Mouse (Mus musculus): ENCODE measurements around the gene Cacna2d3.

Gene Cacna2d3

DNA sequence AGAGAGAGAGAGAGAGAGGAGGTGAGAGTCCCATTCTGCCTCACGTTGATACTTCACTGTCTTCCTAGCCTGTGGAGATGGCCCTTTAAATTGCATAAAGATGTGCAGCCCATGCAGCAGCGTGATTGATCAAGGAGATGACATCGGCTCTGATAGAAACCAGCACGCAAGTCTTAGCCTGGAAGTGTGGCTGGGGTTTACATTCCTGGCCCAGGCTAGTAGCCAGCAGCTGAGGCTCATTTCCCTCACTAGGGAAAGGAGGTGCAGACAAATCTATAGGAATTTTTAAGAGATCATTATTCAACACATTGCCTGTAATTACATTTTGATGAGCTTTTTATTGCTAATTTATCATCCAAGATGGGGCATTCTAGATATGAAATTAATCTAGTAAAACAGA is 635.1 kb downstream of the Cacna2d3 start:
- Histone ChIP-seq H3K4me1 (replicated peaks; ENCODE audit: low read depth, low read length) (no peaks in the 10 kb centered on the region), H3K36me3 (ENCODE audit: insufficient read depth, low read length) (no peaks in the 10 kb centered on the region), H3K9me3 (ENCODE audit: low read length) (0 out of 2 replicates have a peak, but pooled peaks cover 4% of the 10 kb centered on the region), H3K27me3 (ENCODE audit: insufficient read depth, low read length) (no peaks in the 10 kb centered on the region), H3K4me3 (replicated peaks; ENCODE audit: low read length) (no peak overlapping the region)
- TF ChIP-seq POU5F1 (IDR thresholded peaks at IDR 0.05; ENCODE audit: borderline replicate concordance, low read length) (no peak), CTCF (conservative IDR thresholded peaks at IDR 0.05; ENCODE audit: low read length) (no peak), NANOG (IDR thresholded peaks at IDR 0.05; ENCODE audit: borderline replicate concordance, low read length) (no peak)

DNA sequence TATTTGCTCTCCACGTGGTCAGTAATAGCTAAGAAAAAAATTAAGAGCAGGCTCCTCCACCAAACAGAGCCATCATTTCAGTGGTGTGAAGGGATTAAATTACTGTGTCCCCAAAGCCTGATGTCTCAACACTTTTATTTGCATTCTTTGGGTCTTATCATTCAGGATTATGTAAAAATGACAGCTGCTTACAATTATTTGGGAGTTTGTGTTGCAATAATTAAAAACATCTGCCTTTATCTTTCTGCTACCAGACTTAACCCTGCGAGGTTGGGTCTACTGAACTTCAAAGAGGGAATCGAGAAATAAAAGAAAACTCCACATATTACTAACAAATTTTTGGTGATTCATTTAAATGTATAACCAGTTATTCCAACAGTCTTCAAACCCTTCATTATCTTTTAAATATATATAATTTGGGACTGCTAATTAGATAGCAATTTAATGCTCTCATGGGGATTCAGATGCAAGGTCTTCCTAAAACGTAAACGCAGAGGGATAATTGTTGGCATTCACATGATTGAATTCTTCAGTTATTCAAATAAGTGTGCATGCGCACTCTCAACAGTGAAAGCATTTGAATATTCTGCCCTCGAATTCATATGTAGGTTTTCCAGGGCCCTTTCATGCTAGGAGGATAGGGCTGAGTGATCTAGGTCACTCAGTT is 636.0 kb downstream of the Cacna2d3 start:
- TF ChIP-seq CTCF (conservative IDR thresholded peaks at IDR 0.05; ENCODE audit: low read length) (no peak), NANOG (IDR thresholded peaks at IDR 0.05; ENCODE audit: borderline replicate concordance, low read length) (no peak), POU5F1 (IDR thresholded peaks at IDR 0.05; ENCODE audit: borderline replicate concordance, low read length) (no peak)
- Histone ChIP-seq H3K4me1 (replicated peaks; ENCODE audit: low read depth, low read length) (no peaks in the 10 kb centered on the region), H3K4me3 (replicated peaks; ENCODE audit: low read length) (no peak overlapping the region), H3K27me3 (ENCODE audit: insufficient read depth, low read length) (no peaks in the 10 kb centered on the region), H3K9me3 (ENCODE audit: low read length) (0 out of 2 replicates have a peak, but pooled peaks cover 4% of the 10 kb centered on the region), H3K36me3 (ENCODE audit: insufficient read depth, low read length) (no peaks in the 10 kb centered on the region)

DNA sequence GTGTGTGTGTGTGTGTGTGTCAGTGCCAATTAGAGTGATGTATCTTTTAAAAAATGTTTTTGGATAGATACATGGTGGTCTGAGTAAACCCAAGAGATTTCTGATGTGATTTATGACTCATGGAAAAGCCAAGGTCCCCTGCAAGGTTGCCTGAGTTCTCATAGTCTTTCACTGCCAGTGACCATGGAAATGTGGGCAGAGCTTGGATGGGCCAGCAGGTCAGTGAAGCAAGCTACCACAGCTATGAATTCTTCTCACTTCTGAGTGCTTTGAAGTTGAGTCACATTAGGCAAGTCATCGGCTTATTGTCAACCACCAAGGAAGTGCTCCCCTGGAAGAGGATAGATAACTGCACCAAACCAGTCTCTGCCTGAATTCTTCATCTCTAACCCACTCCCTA is 639.5 kb downstream of the Cacna2d3 start:
- Histone ChIP-seq H3K36me3 (ENCODE audit: insufficient read depth, low read length) (no peaks in the 10 kb centered on the region), H3K9me3 (ENCODE audit: low read length) (0 out of 2 replicates have a peak, but pooled peaks cover 4% of the 10 kb centered on the region), H3K4me1 (replicated peaks; ENCODE audit: low read depth, low read length) (no peaks in the 10 kb centered on the region), H3K27me3 (ENCODE audit: insufficient read depth, low read length) (no peaks in the 10 kb centered on the region), H3K4me3 (replicated peaks; ENCODE audit: low read length) (no peak overlapping the region)
- TF ChIP-seq CTCF (conservative IDR thresholded peaks at IDR 0.05; ENCODE audit: low read length) (no peak), POU5F1 (IDR thresholded peaks at IDR 0.05; ENCODE audit: borderline replicate concordance, low read length) (no peak), NANOG (IDR thresholded peaks at IDR 0.05; ENCODE audit: borderline replicate concordance, low read length) (no peak)

GRCm38 (mm10) chr14:29080630-29081029 is 641.0 kb downstream of the Cacna2d3 start:
- Histone ChIP-seq H3K9me3 (ENCODE audit: low read length) (no peaks in the 10 kb centered on the region), H3K4me1 (replicated peaks; ENCODE audit: low read depth, low read length) (no peaks in the 10 kb centered on the region), H3K4me3 (replicated peaks; ENCODE audit: low read length) (no peak overlapping the region), H3K27me3 (ENCODE audit: insufficient read depth, low read length) (no peaks in the 10 kb centered on the region), H3K36me3 (ENCODE audit: insufficient read depth, low read length) (no peaks in the 10 kb centered on the region)
- TF ChIP-seq CTCF (conservative IDR thresholded peaks at IDR 0.05; ENCODE audit: low read length) (no peak), POU5F1 (IDR thresholded peaks at IDR 0.05; ENCODE audit: borderline replicate concordance, low read length) (no peak), NANOG (IDR thresholded peaks at IDR 0.05; ENCODE audit: borderline replicate concordance, low read length) (no peak)

DNA sequence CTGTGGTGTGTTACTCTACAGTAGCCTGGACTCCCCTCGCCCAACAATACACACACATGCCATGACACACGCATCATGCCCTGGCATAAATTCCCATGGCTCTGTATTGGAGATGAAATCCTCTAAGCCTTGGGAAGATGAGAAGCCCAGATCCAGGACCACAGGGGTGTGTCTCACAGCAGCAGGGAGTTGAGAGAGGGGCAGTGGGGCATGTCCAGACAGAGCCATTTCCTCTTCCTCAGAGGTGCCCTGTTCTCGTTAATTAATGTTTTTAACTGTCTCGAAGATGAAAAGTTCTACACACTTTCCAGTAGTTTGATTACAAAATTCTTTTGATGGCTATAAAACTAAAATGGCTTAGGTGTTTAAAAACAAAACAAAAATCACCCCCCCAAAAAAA is 641.4 kb downstream of the Cacna2d3 start:
- no peaks in the 10 kb centered on the region for H3K27me3 ChIP-seq (ENCODE audit: insufficient read depth, low read length)
- TF ChIP-seq NANOG (IDR thresholded peaks at IDR 0.05; ENCODE audit: borderline replicate concordance, low read length) = no peak
- TF ChIP-seq CTCF (conservative IDR thresholded peaks at IDR 0.05; ENCODE audit: low read length) = no peak
- no peak for TF ChIP-seq POU5F1 (IDR thresholded peaks at IDR 0.05; ENCODE audit: borderline replicate concordance, low read length)
- no peaks in the 10 kb centered on the region for H3K4me1 ChIP-seq (replicated peaks; ENCODE audit: low read depth, low read length)
- no peaks in the 10 kb centered on the region for H3K9me3 ChIP-seq (ENCODE audit: low read length)
- H3K36me3 ChIP-seq (ENCODE audit: insufficient read depth, low read length) = no peaks in the 10 kb centered on the region
- H3K4me3 ChIP-seq (replicated peaks; ENCODE audit: low read length) = no peak overlapping the region

GRCm38 (mm10) chr14:29077418-29077817 is 644.2 kb downstream of the Cacna2d3 start:
- no peaks in the 10 kb centered on the region for H3K4me1 ChIP-seq (replicated peaks; ENCODE audit: low read depth, low read length)
- TF ChIP-seq NANOG (IDR thresholded peaks at IDR 0.05; ENCODE audit: borderline replicate concordance, low read length) (no peak), POU5F1 (IDR thresholded peaks at IDR 0.05; ENCODE audit: borderline replicate concordance, low read length) (no peak), CTCF (conservative IDR thresholded peaks at IDR 0.05; ENCODE audit: low read length) (no peak)
- H3K9me3 ChIP-seq (ENCODE audit: low read length) = no peaks in the 10 kb centered on the region; the same call in 1 of the 2 replicates
- H3K4me3 ChIP-seq (replicated peaks; ENCODE audit: low read length) = no peak overlapping the region
- H3K27me3 ChIP-seq (ENCODE audit: insufficient read depth, low read length) = no peaks in the 10 kb centered on the region
- no peaks in the 10 kb centered on the region for H3K36me3 ChIP-seq (ENCODE audit: insufficient read depth, low read length)

DNA sequence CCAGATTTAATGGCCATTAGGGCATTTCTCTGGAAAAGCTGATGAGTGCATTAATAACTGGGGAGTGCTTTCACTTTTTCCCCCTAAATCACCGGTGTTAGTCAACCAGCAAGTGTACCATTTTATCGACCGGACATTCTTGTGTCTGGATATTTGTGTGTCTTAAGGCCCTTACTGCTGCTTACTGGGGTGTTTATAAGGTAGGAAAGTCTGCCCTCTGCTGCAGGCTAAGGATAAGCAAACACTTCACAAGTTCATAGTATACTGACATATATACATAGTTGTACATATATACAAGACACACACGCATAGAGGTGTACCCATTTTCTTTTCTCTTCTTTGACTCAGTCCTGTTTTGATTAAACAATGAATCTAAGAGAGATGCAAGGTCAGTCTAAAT is 647.9 kb downstream of the Cacna2d3 start:
- Histone ChIP-seq H3K36me3 (ENCODE audit: insufficient read depth, low read length) (no peaks in the 10 kb centered on the region), H3K27me3 (ENCODE audit: insufficient read depth, low read length) (no peaks in the 10 kb centered on the region), H3K4me1 (replicated peaks; ENCODE audit: low read depth, low read length) (no peaks in the 10 kb centered on the region), H3K9me3 (ENCODE audit: low read length) (no peaks in the 10 kb centered on the region; the same call in 1 of the 2 replicates), H3K4me3 (replicated peaks; ENCODE audit: low read length) (no peak overlapping the region)
- no peak for TF ChIP-seq POU5F1 (IDR thresholded peaks at IDR 0.05; ENCODE audit: borderline replicate concordance, low read length)
- no peak for TF ChIP-seq NANOG (IDR thresholded peaks at IDR 0.05; ENCODE audit: borderline replicate concordance, low read length)
- TF ChIP-seq CTCF (conservative IDR thresholded peaks at IDR 0.05; ENCODE audit: low read length) = no peak

- TF ChIP-seq POU5F1 (IDR thresholded peaks at IDR 0.05; ENCODE audit: borderline replicate concordance, low read length) (no peak), NANOG (IDR thresholded peaks at IDR 0.05; ENCODE audit: borderline replicate concordance, low read length) (no peak), CTCF (conservative IDR thresholded peaks at IDR 0.05; ENCODE audit: low read length) (no peak)
- Histone ChIP-seq H3K4me1 (replicated peaks; ENCODE audit: low read depth, low read length) (no peaks in the 10 kb centered on the region), H3K36me3 (ENCODE audit: insufficient read depth, low read length) (no peaks in the 10 kb centered on the region), H3K9me3 (ENCODE audit: low read length) (no peaks in the 10 kb centered on the region), H3K27me3 (ENCODE audit: insufficient read depth, low read length) (no peaks in the 10 kb centered on the region), H3K4me3 (replicated peaks; ENCODE audit: low read length) (no peak overlapping the region)
These were observed 659.0 kb downstream of the Cacna2d3 start for GRCm38 (mm10) chr14:29062676-29063075.

GRCm38 (mm10) chr14:29061491-29061890 is 660.2 kb downstream of the Cacna2d3 start:
- Histone ChIP-seq H3K4me1 (replicated peaks; ENCODE audit: low read depth, low read length) (no peaks in the 10 kb centered on the region), H3K36me3 (ENCODE audit: insufficient read depth, low read length) (no peaks in the 10 kb centered on the region), H3K9me3 (ENCODE audit: low read length) (no peaks in the 10 kb centered on the region), H3K27me3 (ENCODE audit: insufficient read depth, low read length) (no peaks in the 10 kb centered on the region), H3K4me3 (replicated peaks; ENCODE audit: low read length) (no peak overlapping the region)
- TF ChIP-seq POU5F1 (IDR thresholded peaks at IDR 0.05; ENCODE audit: borderline replicate concordance, low read length) (no peak), NANOG (IDR thresholded peaks at IDR 0.05; ENCODE audit: borderline replicate concordance, low read length) (no peak), CTCF (conservative IDR thresholded peaks at IDR 0.05; ENCODE audit: low read length) (no peak)

Data from E14TG2a.4 (cell line).